Mouse (Mus musculus) myocyte (in vitro differentiated cells): ENCODE measurements around the gene Eya4. TPM values are rescaled to one million over a fixed set of nuclear protein-coding genes. Genes with fewer than 3 reads are reported as not detected.

Experiments
- H3K27me3 ChIP-seq: one replicate; pipeline ENCODE4 v1.6.1; 2011; ENCODE audit not compliant: control insufficient read depth, insufficient read depth, insufficient read length
- H3K36me3 ChIP-seq: one replicate; pipeline ENCODE4 v1.6.1; 2011; ENCODE audit not compliant: control insufficient read depth, insufficient read depth
- H3K4me2 ChIP-seq: one replicate; pipeline ENCODE4 v1.6.1; 2011; ENCODE audit warnings: low read depth, control low read depth
- H3K4me3 ChIP-seq: one replicate; pipeline ENCODE4 v1.5.1; 2011; ENCODE audit warnings: mild to moderate bottlenecking, control low read depth, moderate library complexity
- H3K79me2 ChIP-seq: one replicate; pipeline ENCODE4 v1.6.1; 2011; ENCODE audit not compliant: control insufficient read depth, insufficient read depth
- H3ac ChIP-seq: one replicate; pipeline ENCODE4 v1.6.1; 2011; ENCODE audit not compliant: control insufficient read depth, insufficient read length
- CEBPB ChIP-seq: IDR thresholded peaks from 2 replicates; pipeline ENCODE4 v1.6.1; 2011; ENCODE audit warnings: mild to moderate bottlenecking, moderate library complexity; ENCODE audit not compliant: poor library complexity, insufficient read depth, severe bottlenecking
- E2F4 ChIP-seq: IDR thresholded peaks from one replicate; pipeline ENCODE4 v1.6.1; 2011; ENCODE audit warnings: mild to moderate bottlenecking, control low read depth, moderate library complexity; ENCODE audit not compliant: insufficient read depth
- MAX ChIP-seq: IDR thresholded peaks from one replicate; pipeline ENCODE4 v1.6.1; 2011; ENCODE audit warnings: low read depth, mild to moderate bottlenecking, control low read depth
- MYOD1 ChIP-seq, 3 experiments: IDR thresholded peaks; one replicate each; pipeline ENCODE4 v1.6.1; 2011; ENCODE audit warnings: control low read depth in 2 of 3, low read depth in 2 of 3, mild to moderate bottlenecking in 2 of 3, moderate library complexity in 1 of 3; ENCODE audit not compliant: insufficient read length in 2 of 3, control insufficient read depth in 1 of 3
- MYOG ChIP-seq, 3 experiments: IDR thresholded peaks; one replicate each; pipeline ENCODE4 v1.6.1; 2011; ENCODE audit warnings: control low read depth in 2 of 3, low read depth in 2 of 3, mild to moderate bottlenecking in 2 of 3; ENCODE audit not compliant: insufficient read length in 2 of 3, control insufficient read depth in 1 of 3, insufficient read depth in 1 of 3
- POLR2A ChIP-seq: IDR thresholded peaks from one replicate; pipeline ENCODE4 v1.6.1; 2011; ENCODE audit warnings: low read depth, mild to moderate bottlenecking, control low read depth, moderate library complexity; ENCODE audit not compliant: insufficient read length
- POLR2AphosphoS2 ChIP-seq: IDR thresholded peaks from one replicate; pipeline ENCODE4 v1.6.1; 2011; ENCODE audit warnings: low read depth, control low read depth; ENCODE audit not compliant: insufficient read length
- REST ChIP-seq: IDR thresholded peaks from one replicate; pipeline ENCODE4 v1.6.1; 2011; ENCODE audit warnings: mild to moderate bottlenecking, control low read depth, moderate library complexity; ENCODE audit not compliant: insufficient read depth, insufficient read length
- SRF ChIP-seq: IDR thresholded peaks from one replicate; pipeline ENCODE4 v1.6.1; 2011; ENCODE audit warnings: low read depth; ENCODE audit not compliant: control insufficient read depth, insufficient read length
- TCF12 ChIP-seq: IDR thresholded peaks from one replicate; pipeline ENCODE4 v1.6.1; 2011; ENCODE audit warnings: mild to moderate bottlenecking, control low read depth; ENCODE audit not compliant: poor library complexity, insufficient read depth, severe bottlenecking
- TCF3 ChIP-seq: IDR thresholded peaks from one replicate; pipeline ENCODE4 v1.6.1; 2011; ENCODE audit warnings: low read depth, control low read depth; ENCODE audit not compliant: insufficient read length
- USF1 ChIP-seq: IDR thresholded peaks from one replicate; pipeline ENCODE4 v1.6.1; 2011; ENCODE audit warnings: low read depth, mild to moderate bottlenecking, control low read depth, moderate library complexity
- polyA plus RNA-seq: library from polyadenylated mRNA; unstranded; fragments of >200 nt; fragmentation: generic; extraction: Trizol; gene quantifications from one replicate; pipeline ENCODE4 v1.2.1, GENCODE M21; 2012; ENCODE audit warnings: missing spikeins

The Eya4 gene
- polyA plus RNA-seq, 1 experiment: 8.8 TPM

GRCm38 (mm10) chr10:23150401-23150800 lies 200.2 kb downstream of the Eya4 start:
- TF ChIP-seq TCF3 (no peak), TCF12 (no peak), E2F4 (no peak), MAX (no peak), POLR2A (no peak), SRF (no peak), MYOD1 (IDR thresholded peaks at IDR 0.05; ENCODE audit: control insufficient read depth in 1 of 3, insufficient read length in 2 of 3, low read depth in 2 of 3) (no peak), REST (no peak), USF1 (no peak), POLR2AphosphoS2 (no peak), CEBPB (no peak), MYOG (IDR thresholded peaks at IDR 0.05; ENCODE audit: control insufficient read depth in 1 of 3, insufficient read depth in 1 of 3, insufficient read length in 2 of 3, low read depth in 2 of 3) (no peak)
- peaks cover 26% of the 10 kb centered on the region for H3K36me3 ChIP-seq
- no peak overlapping the region for H3K4me2 ChIP-seq
- no peaks in the 10 kb centered on the region for H3K79me2 ChIP-seq
- H3K4me3 ChIP-seq: no peak overlapping the region
- H3ac ChIP-seq: no peak overlapping the region
- no peaks in the 10 kb centered on the region for H3K27me3 ChIP-seq

GRCm38 (mm10) chr10:23144616-23145015 lies 206.0 kb downstream of the Eya4 start:
- H3K27me3 ChIP-seq: no peaks in the 10 kb centered on the region
- H3K4me2 ChIP-seq: no peak overlapping the region
- peaks cover 13% of the 10 kb centered on the region for H3K36me3 ChIP-seq
- no peak overlapping the region for H3ac ChIP-seq
- H3K4me3 ChIP-seq: no peak overlapping the region
- TF ChIP-seq MYOG (IDR thresholded peaks at IDR 0.05; ENCODE audit: control insufficient read depth in 1 of 3, insufficient read depth in 1 of 3, insufficient read length in 2 of 3, low read depth in 2 of 3): no peak
- TF ChIP-seq E2F4: no peak
- TF ChIP-seq MAX: no peak
- no peak for TF ChIP-seq MYOD1 (IDR thresholded peaks at IDR 0.05; ENCODE audit: control insufficient read depth in 1 of 3, insufficient read length in 2 of 3, low read depth in 2 of 3)
- no peak for TF ChIP-seq POLR2AphosphoS2
- no peak for TF ChIP-seq SRF
- no peak for TF ChIP-seq TCF12
- TF ChIP-seq TCF3: no peak
- TF ChIP-seq REST: no peak
- no peak for TF ChIP-seq POLR2A
- no peak for TF ChIP-seq CEBPB
- no peak for TF ChIP-seq USF1
- H3K79me2 ChIP-seq: no peaks in the 10 kb centered on the region

- Histone ChIP-seq H3K4me2 (no peak overlapping the region), H3K27me3 (no peaks in the 10 kb centered on the region), H3K36me3 (peaks cover 10% of the 10 kb centered on the region), H3K4me3 (no peak overlapping the region), H3K79me2 (no peaks in the 10 kb centered on the region), H3ac (no peak overlapping the region)
- TF ChIP-seq SRF (no peak), MYOG (IDR thresholded peaks at IDR 0.05; ENCODE audit: control insufficient read depth in 1 of 3, insufficient read depth in 1 of 3, insufficient read length in 2 of 3, low read depth in 2 of 3) (no peak), E2F4 (no peak), REST (no peak), TCF3 (no peak), MAX (no peak), USF1 (no peak), TCF12 (no peak), POLR2A (no peak)
Measured at GRCm38 (mm10) chr10:23127947-23128346, 222.6 kb downstream of the Eya4 start.

- no peak overlapping the region for H3ac ChIP-seq
- H3K79me2 ChIP-seq: no peaks in the 10 kb centered on the region
- no peak for TF ChIP-seq CEBPB
- no peak for TF ChIP-seq MYOD1 (IDR thresholded peaks at IDR 0.05; ENCODE audit: control insufficient read depth in 1 of 3, insufficient read length in 2 of 3, low read depth in 2 of 3)
- TF ChIP-seq E2F4: no peak
- TF ChIP-seq SRF: no peak
- TF ChIP-seq TCF12: no peak
- TF ChIP-seq POLR2AphosphoS2: no peak
- no peak for TF ChIP-seq REST
- no peak for TF ChIP-seq TCF3
- TF ChIP-seq MYOG (IDR thresholded peaks at IDR 0.05; ENCODE audit: control insufficient read depth in 1 of 3, insufficient read depth in 1 of 3, insufficient read length in 2 of 3, low read depth in 2 of 3): no peak
- no peak for TF ChIP-seq POLR2A
- no peak for TF ChIP-seq USF1
- no peak for TF ChIP-seq MAX
- H3K36me3 ChIP-seq: peaks cover 3% of the 10 kb centered on the region
- H3K27me3 ChIP-seq: no peaks in the 10 kb centered on the region
- H3K4me2 ChIP-seq: no peak overlapping the region
- H3K4me3 ChIP-seq: no peak overlapping the region
Measured at GRCm38 (mm10) chr10:23127151-23127550, 223.4 kb downstream of the Eya4 start.

GRCm38 (mm10) chr10:23126529-23126928 lies 224.1 kb downstream of the Eya4 start:
- Histone ChIP-seq H3K79me2 (no peaks in the 10 kb centered on the region), H3K27me3 (no peaks in the 10 kb centered on the region), H3ac (no peak overlapping the region), H3K4me2 (no peak overlapping the region), H3K36me3 (peaks cover 7% of the 10 kb centered on the region), H3K4me3 (no peak overlapping the region)
- no peak for TF ChIP-seq POLR2AphosphoS2
